Mouse (Mus musculus) forebrain, postnatal 0 days (tissue): ENCODE results near the gene Wdr70. TPM values are rescaled to one million over a fixed set of nuclear protein-coding genes. Genes with fewer than 3 reads are reported as not detected.
"Not testable (repeated sequence)": the region's sequence is repeated elsewhere in the genome, so short reads cannot be mapped to it uniquely, and the experiment has no call there.

Experiments
- ATAC-seq: fragments of 200-750 bp; cut with Nextera tagmentation; 2 replicates; pipeline ENCODE4 v1.8.0; 2017; ENCODE audit warnings: mild to moderate bottlenecking, moderate library complexity
- DNase-seq: peaks from one replicate; pipeline ENCODE4 v3.0.0-alpha.2; 2015
- H3K27ac ChIP-seq: fragments of 300-500 bp; sonication (generic); 2 replicates; pipeline ENCODE4 v1.5.1; 2014; ENCODE audit warnings: low read depth, mild to moderate bottlenecking, antibody characterized with exemption, low read length, moderate library complexity, mixed read lengths
- H3K27me3 ChIP-seq: fragments of 300-500 bp; sonication (generic); 2 replicates; pipeline ENCODE4 v1.6.1; 2014; ENCODE audit warnings: mild to moderate bottlenecking, low read length, mixed read lengths; ENCODE audit not compliant: insufficient read depth
- H3K36me3 ChIP-seq: fragments of 300-500 bp; sonication (generic); 2 replicates; pipeline ENCODE4 v1.6.1; 2014; ENCODE audit warnings: mild to moderate bottlenecking, moderate library complexity; ENCODE audit not compliant: insufficient read depth
- H3K4me1 ChIP-seq: fragments of 300-500 bp; sonication (generic); 2 replicates; pipeline ENCODE4 v1.6.1; 2014; ENCODE audit warnings: antibody characterized with exemption; ENCODE audit not compliant: insufficient read depth
- H3K4me2 ChIP-seq: fragments of 300-500 bp; sonication (generic); 2 replicates; pipeline ENCODE4 v1.6.1; 2014; ENCODE audit warnings: low read depth, mild to moderate bottlenecking, moderate library complexity
- H3K4me3 ChIP-seq: fragments of 300-500 bp; sonication (generic); 2 replicates; pipeline ENCODE4 v1.5.1; 2014; ENCODE audit warnings: low read depth, low read length, mixed read lengths
- H3K9ac ChIP-seq: fragments of 300-500 bp; sonication (generic); 2 replicates; pipeline ENCODE4 v1.6.1; 2014; ENCODE audit warnings: mild to moderate bottlenecking
- H3K9me3 ChIP-seq: fragments of 300-500 bp; sonication (generic); 2 replicates; pipeline ENCODE4 v1.6.1; 2016; ENCODE audit warnings: low read length
- CTCF ChIP-seq: sonication (generic); IDR thresholded peaks from 2 replicates; pipeline ENCODE4 v1.5.1; 2016; ENCODE audit warnings: antibody characterized with exemption, control low read depth, low read depth
- WGBS: fragments of 180-500 bp; shearing (Covaris S2); extraction: QIAGEN DNeasy Blood & Tissue Kit; methylation state at CpG from one replicate; pipeline ENCODE4 v1.1.7; 2014; 5-methylcytosine and 5-hydroxymethylcytosine counted together
- polyA plus RNA-seq: library from polyadenylated mRNA; unstranded; fragments of >200 nt; fragmentation: Nextera tagmentation; extraction: Ambion mirVana; gene quantifications from 2 replicates; pipeline ENCODE4 v1.2.1, GENCODE M21; 2015
- total RNA-seq: library from RNA; depleted of rRNA; stranded (reverse); fragments of >200 nt; gene quantifications from 2 replicates; pipeline ENCODE4 v1.2.3, GENCODE M21; 2014

Wdr70 gene
- total and polyA plus RNA-seq, 2 experiments from 2014 or later, result 66.8 to 71.3 TPM

GRCm38 (mm10) chr15:8087293-8087692 lies 11.7 kb downstream of the Wdr70 start:
- Histone ChIP-seq H3K27me3 (no peaks in the 10 kb centered on the region), H3K4me1 (no peaks in the 10 kb centered on the region), H3K9me3 (no peaks in the 10 kb centered on the region), H3K27ac (no peak overlapping the region), H3K36me3 (peaks cover 14% of the 10 kb centered on the region), H3K9ac (no peak overlapping the region), H3K4me2 (no peak overlapping the region), H3K4me3 (no peak overlapping the region)
- WGBS, result 93% methylated on average over 4 of the region's 4 CpGs
- TF ChIP-seq CTCF, result no peak
- no peak for DNase-seq
- no peak for ATAC-seq

GRCm38 (mm10) chr15:8082139-8082538 lies 16.9 kb downstream of the Wdr70 start:
- Histone ChIP-seq H3K4me3 (no peak overlapping the region), H3K4me1 (no peaks in the 10 kb centered on the region), H3K9ac (no peak overlapping the region), H3K4me2 (no peak overlapping the region), H3K27me3 (no peaks in the 10 kb centered on the region), H3K9me3 (no peaks in the 10 kb centered on the region), H3K36me3 (peaks cover 22% of the 10 kb centered on the region; the same call in 1 of the 2 replicates), H3K27ac (no peak overlapping the region)
- no peak for TF ChIP-seq CTCF
- no peak for ATAC-seq
- 94% methylated on average over 8 of the region's 8 CpGs for WGBS
- no peak for DNase-seq

GRCm38 (mm10) chr15:8073159-8073558 lies 25.9 kb downstream of the Wdr70 start:
- H3K9ac ChIP-seq, H3K27me3 ChIP-seq, ATAC-seq, H3K4me1 ChIP-seq, H3K9me3 ChIP-seq, H3K4me3 ChIP-seq, DNase-seq, H3K27ac ChIP-seq, H3K4me2 ChIP-seq: not testable (repeated sequence)
- peaks cover 39% of the 10 kb centered on the region for H3K36me3 ChIP-seq
- 97% methylated on average over 3 of the region's 3 CpGs for WGBS

- H3K36me3 ChIP-seq, result peaks cover 8% of the 10 kb centered on the region
- no peak overlapping the region for H3K27ac ChIP-seq
- H3K4me2 ChIP-seq, result no peak overlapping the region
- H3K4me3 ChIP-seq, result no peak overlapping the region
- H3K27me3 ChIP-seq, result no peaks in the 10 kb centered on the region
- 82% methylated on average over 6 of the region's 6 CpGs for WGBS
- peak; percentile 54 for TF ChIP-seq CTCF
- ATAC-seq (peak; percentile 58; the same call in 1 of the 2 replicates), DNase-seq (peak; percentile 24)
- H3K9ac ChIP-seq, result no peak overlapping the region
- H3K9me3 ChIP-seq, result no peaks in the 10 kb centered on the region
- H3K4me1 ChIP-seq, result no peaks in the 10 kb centered on the region
Measured at GRCm38 (mm10) chr15:8065221-8065620, 33.8 kb downstream of the Wdr70 start.

GRCm38 (mm10) chr15:8051177-8051576 lies 47.8 kb downstream of the Wdr70 start:
- H3K4me2 ChIP-seq, result no peak overlapping the region
- 97% methylated on average over 3 of the region's 3 CpGs for WGBS
- H3K4me3 ChIP-seq, result no peak overlapping the region
- H3K27ac ChIP-seq, result no peak overlapping the region
- no peaks in the 10 kb centered on the region for H3K4me1 ChIP-seq
- ATAC-seq (no peak), DNase-seq (no peak)
- H3K27me3 ChIP-seq, result no peaks in the 10 kb centered on the region
- no peaks in the 10 kb centered on the region for H3K9me3 ChIP-seq
- H3K9ac ChIP-seq, result no peak overlapping the region
- TF ChIP-seq CTCF, result no peak
- peaks cover 15% of the 10 kb centered on the region; the same call in 1 of the 2 replicates for H3K36me3 ChIP-seq

- Histone ChIP-seq H3K4me2 (no peak overlapping the region), H3K9ac (no peak overlapping the region), H3K27ac (no peak overlapping the region), H3K36me3 (peaks cover 12% of the 10 kb centered on the region; the same call in 1 of the 2 replicates), H3K9me3 (no peaks in the 10 kb centered on the region), H3K27me3 (no peaks in the 10 kb centered on the region), H3K4me1 (no peaks in the 10 kb centered on the region), H3K4me3 (no peak overlapping the region)
- no peak for ATAC-seq
- TF ChIP-seq CTCF, result peak; percentile 37; the same call in 1 of the 2 replicates
- WGBS, result 82% methylated on average over 4 of the region's 4 CpGs
- DNase-seq, result no peak
Measured at GRCm38 (mm10) chr15:8039834-8040233, 59.2 kb downstream of the Wdr70 start.

GRCm38 (mm10) chr15:8038457-8038856 lies 60.6 kb downstream of the Wdr70 start:
- peaks cover 15% of the 10 kb centered on the region; the same call in 1 of the 2 replicates for H3K36me3 ChIP-seq
- no peaks in the 10 kb centered on the region for H3K4me1 ChIP-seq
- no peak overlapping the region for H3K9ac ChIP-seq
- DNase-seq, result no peak
- H3K27me3 ChIP-seq, result no peaks in the 10 kb centered on the region
- H3K4me3 ChIP-seq, result no peak overlapping the region
- no peak for ATAC-seq
- TF ChIP-seq CTCF, result peak; percentile 22; the same call in 1 of the 2 replicates
- 94% methylated on average over 5 of the region's 5 CpGs for WGBS
- no peaks in the 10 kb centered on the region for H3K9me3 ChIP-seq
- no peak overlapping the region for H3K4me2 ChIP-seq
- H3K27ac ChIP-seq, result no peak overlapping the region
